Mouse (Mus musculus) kidney, embryonic 14.5 days (tissue): ENCODE results near the gene Gm21028. TPM values are rescaled to one million over a fixed set of nuclear protein-coding genes. Genes with fewer than 3 reads are reported as not detected.
"Not testable (repeated sequence)": the region's sequence is repeated elsewhere in the genome, so short reads cannot be mapped to it uniquely, and the experiment has no call there.

Source experiments
- ATAC-seq: fragments of 200-750 bp; cut with Nextera tagmentation; 2 replicates; pipeline ENCODE4 v1.8.0; 2017; ENCODE audit warnings: moderate number of reproducible peaks, mild to moderate bottlenecking, moderate TSS enrichment, moderate library complexity; ENCODE audit not compliant: low FRiP score, low TSS enrichment
- H3K27ac ChIP-seq: fragments of 300-500 bp; sonication (generic); 2 replicates; pipeline ENCODE4 v1.5.1; 2014; ENCODE audit warnings: low read depth, mild to moderate bottlenecking, low read length, moderate library complexity, mixed read lengths
- H3K27me3 ChIP-seq: fragments of 300-500 bp; sonication (generic); 2 replicates; pipeline ENCODE4 v1.6.1; 2014; ENCODE audit warnings: mild to moderate bottlenecking, low read length; ENCODE audit not compliant: control insufficient read depth, insufficient read depth
- H3K36me3 ChIP-seq: fragments of 300-500 bp; sonication (generic); 2 replicates; pipeline ENCODE4 v1.6.1; 2014; ENCODE audit warnings: low read length, mixed read lengths; ENCODE audit not compliant: control insufficient read depth, insufficient read depth
- H3K4me1 ChIP-seq: fragments of 300-500 bp; sonication (generic); 2 replicates; pipeline ENCODE4 v1.6.1; 2014; ENCODE audit warnings: low read length, mixed read lengths; ENCODE audit not compliant: control insufficient read depth, insufficient read depth
- H3K4me2 ChIP-seq: fragments of 300-500 bp; sonication (generic); replicated peaks from 2 replicates; pipeline ENCODE4 v1.6.1; 2014; ENCODE audit warnings: low read depth, mild to moderate bottlenecking, low read length
- H3K4me3 ChIP-seq: fragments of 300-500 bp; sonication (generic); 2 replicates; pipeline ENCODE4 v1.5.1; 2014; ENCODE audit warnings: mild to moderate bottlenecking, low read length
- H3K9ac ChIP-seq: fragments of 300-500 bp; sonication (generic); 2 replicates; pipeline ENCODE4 v1.6.1; 2014; ENCODE audit warnings: low read depth, mild to moderate bottlenecking, low read length, moderate library complexity
- H3K9me3 ChIP-seq: fragments of 300-500 bp; sonication (generic); 2 replicates; pipeline ENCODE4 v1.6.1; 2016; ENCODE audit warnings: low read length; ENCODE audit not compliant: control insufficient read depth
- WGBS: fragments of 180-500 bp; shearing (Covaris S2); extraction: QIAGEN DNeasy Blood & Tissue Kit; methylation state at CpG from one replicate; pipeline ENCODE4 v1.1.7; 2014; 5-methylcytosine and 5-hydroxymethylcytosine counted together
- microRNA-seq: library from miRNA; unstranded; fragments of <30 nt; microRNA quantifications from one replicate; pipeline ENCODE4, GENCODE M21; 2016
- polyA plus RNA-seq: library from polyadenylated mRNA; unstranded; fragments of >200 nt; fragmentation: Nextera tagmentation; extraction: Ambion mirVana; gene quantifications from 2 replicates; pipeline ENCODE4 v1.2.1, GENCODE M21; 2014

Gene Gm21028
- not detected in 2 replicates for polyA plus RNA-seq

DNA sequence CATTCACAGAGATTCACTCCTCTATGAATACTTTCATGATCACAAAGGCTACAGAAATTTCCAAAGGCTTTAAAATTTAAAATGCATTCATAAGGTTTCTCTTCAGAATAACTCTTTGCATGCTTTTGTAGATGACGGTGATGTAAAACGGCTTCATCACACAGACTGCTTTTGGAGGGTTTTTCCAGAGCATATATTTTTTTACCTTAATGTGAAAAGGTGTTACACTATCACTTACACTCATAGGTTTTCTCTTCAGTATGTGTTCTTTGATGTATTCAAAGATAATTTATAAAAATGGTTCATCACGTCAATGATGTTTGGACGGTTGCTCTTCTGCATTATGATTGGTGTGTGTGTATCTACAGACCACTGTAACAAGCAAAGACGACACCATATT, at the start of gene Gm21028:
TSS of gene Gm21028 (minus strand) at position 101 of the 400 bp plus-strand sequence.
- no peaks in the 10 kb centered on the region for H3K4me1 ChIP-seq
- H3K36me3 ChIP-seq, result no peaks in the 10 kb centered on the region
- WGBS, result 97% methylated on average over 5 of the region's 5 CpGs
- no peak within 1 kb of the TSS for H3K9ac ChIP-seq
- H3K9me3 ChIP-seq, result peaks cover 44% of the 10 kb centered on the region
- H3K4me2 ChIP-seq, result no peak within 1 kb of the TSS
- no peaks in the 10 kb centered on the region for H3K27me3 ChIP-seq
- no peak within 1 kb of the TSS for H3K4me3 ChIP-seq
- H3K27ac ChIP-seq, result no peak within 1 kb of the TSS
- ATAC-seq, result no peak

DNA sequence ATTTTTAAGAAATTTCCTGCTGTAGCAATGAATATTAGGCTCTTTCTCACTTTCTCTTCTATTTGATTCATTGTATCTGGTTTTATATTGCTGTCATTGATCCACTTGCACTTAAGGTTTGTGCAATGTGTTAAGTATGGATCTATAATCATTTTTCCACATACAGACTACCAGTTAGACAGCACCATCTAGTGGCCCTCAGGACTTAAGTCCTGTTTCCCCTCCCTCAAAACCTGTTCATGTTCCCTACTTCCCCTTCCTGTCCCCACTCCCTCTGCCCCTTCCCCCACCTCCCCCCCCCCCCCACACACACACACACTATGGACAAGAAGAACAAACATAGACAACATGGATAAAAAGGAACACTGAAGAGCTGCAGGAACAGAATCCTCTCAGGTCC, 17.3 kb upstream of the Gm21028 start:
- not testable (repeated sequence) for ATAC-seq, H3K27ac ChIP-seq, H3K4me3 ChIP-seq, H3K36me3 ChIP-seq, H3K9ac ChIP-seq, H3K4me1 ChIP-seq, H3K9me3 ChIP-seq, H3K4me2 ChIP-seq, H3K27me3 ChIP-seq

DNA sequence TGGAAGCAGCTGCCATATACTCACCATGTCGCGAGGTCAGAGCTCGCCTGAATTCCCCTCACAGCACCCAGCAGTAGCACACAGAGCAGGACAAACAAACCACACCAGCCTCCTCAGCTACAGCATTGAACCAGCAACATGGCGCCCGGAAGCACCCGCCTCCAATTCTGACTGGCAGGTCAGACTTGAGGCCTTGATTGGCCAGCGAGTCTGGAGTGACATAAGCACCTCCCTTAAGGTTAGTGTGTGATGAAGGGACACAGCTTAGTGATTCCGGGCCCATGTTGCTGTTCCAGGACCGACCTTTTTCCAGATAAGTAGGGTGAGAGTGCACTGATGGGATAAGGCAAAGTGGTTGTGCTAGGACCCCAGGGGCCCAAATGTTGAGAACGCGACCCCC, 14.0 kb upstream of the Gm21028 start, which contains the start of gene Zfp977:
TSS of gene Zfp977 (minus strand) at position 135 of the 400 bp plus-strand sequence.
- H3K4me1 ChIP-seq, H3K4me2 ChIP-seq, H3K9me3 ChIP-seq, H3K27ac ChIP-seq, ATAC-seq, H3K27me3 ChIP-seq, H3K9ac ChIP-seq, H3K4me3 ChIP-seq, H3K36me3 ChIP-seq: not testable (repeated sequence)
- 90% methylated on average over 11 of the region's 11 CpGs for WGBS

DNA sequence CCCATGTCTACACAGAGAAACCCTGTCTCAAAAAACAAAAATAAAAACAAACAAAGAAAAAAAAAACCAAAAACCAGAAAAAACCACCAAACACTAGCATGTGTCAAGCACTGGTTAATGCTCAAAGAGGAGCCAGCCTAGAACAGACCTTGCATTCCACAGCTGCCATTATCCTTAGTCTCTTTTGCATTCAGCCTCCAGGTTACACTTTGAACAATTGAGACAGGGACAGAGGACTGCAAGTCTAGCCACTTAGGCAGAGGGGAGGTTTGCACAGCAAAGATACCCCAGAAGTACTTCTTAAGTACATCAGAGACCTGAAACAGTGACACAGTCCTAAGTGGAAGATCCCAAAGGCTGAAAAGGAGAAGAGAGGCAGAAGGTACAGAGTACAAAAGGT, 12.9 kb upstream of the Gm21028 start:
- ATAC-seq, H3K9ac ChIP-seq, H3K4me1 ChIP-seq: not testable (repeated sequence)

DNA sequence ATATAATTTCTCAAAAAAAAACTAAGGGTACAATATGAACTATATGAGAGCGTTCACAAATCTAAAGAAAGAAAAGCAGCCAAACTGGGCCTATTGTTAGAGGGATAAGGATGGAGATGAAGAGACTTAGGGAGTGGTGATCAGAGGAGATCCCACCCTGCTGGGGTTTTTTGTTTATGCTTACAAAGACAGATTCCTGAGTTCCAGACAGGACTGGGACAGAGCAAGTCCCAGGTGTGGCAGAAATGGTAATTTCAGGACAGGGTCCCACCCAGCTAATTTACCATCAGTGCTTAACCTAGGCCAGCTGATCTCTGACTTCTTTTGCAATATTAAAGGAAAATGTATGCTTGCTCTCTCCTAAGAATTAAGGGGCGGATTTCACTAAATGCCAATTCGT, 26.6 kb downstream of the Gm21028 start:
- ATAC-seq, result no peak
- Histone ChIP-seq H3K4me3 (no peak overlapping the region), H3K36me3 (no peaks in the 10 kb centered on the region), H3K9ac (no peak overlapping the region), H3K4me2 (no peak overlapping the region), H3K27ac (no peak overlapping the region), H3K4me1 (no peaks in the 10 kb centered on the region), H3K9me3 (peaks cover 4% of the 10 kb centered on the region; the same call in 1 of the 2 replicates), H3K27me3 (no peaks in the 10 kb centered on the region)
- WGBS, result 84% methylated on average over 3 of the region's 3 CpGs

More for the DNA sequence above, 12.9 kb upstream of the Gm21028 start:
- H3K27ac ChIP-seq, H3K27me3 ChIP-seq, H3K4me2 ChIP-seq, H3K9me3 ChIP-seq, H3K36me3 ChIP-seq, H3K4me3 ChIP-seq: not testable (repeated sequence)

Small RNA genes within 50 kb of the gene (microRNA-seq; reads per million reads assigned to microRNA genes)
- not detected for gene Gm24938

Other genes starting within 250 kb of the Gm21028 start
- not detected in 2 replicates for gene 4933421I07Rik, start 130.5 kb downstream of the Gm21028 start, polyA plus RNA-seq
- gene Zfp141, start 72.8 kb downstream of the Gm21028 start, polyA plus RNA-seq, result 9.1 and 13.7 TPM in 2 replicates
- 2.0 and 2.5 TPM in 2 replicates for gene Zfp977, start 14.0 kb upstream of the Gm21028 start, polyA plus RNA-seq
- 3.7 and 5.4 TPM in 2 replicates for gene Zfp976, start 64.0 kb upstream of the Gm21028 start, polyA plus RNA-seq
- gene Zfp975, start 114.2 kb upstream of the Gm21028 start, polyA plus RNA-seq, result 9.2 and 9.7 TPM in 2 replicates
- 0.07 TPM in 1 of 2 replicates, not detected in the other for gene Gm17067, start 148.4 kb upstream of the Gm21028 start, polyA plus RNA-seq
- gene Vmn2r62, start 214.9 kb upstream of the Gm21028 start, polyA plus RNA-seq, result not detected in 2 replicates